Comparison of ENCODE assay signal across 17 mouse cellular contexts in the genomic region with DNA sequence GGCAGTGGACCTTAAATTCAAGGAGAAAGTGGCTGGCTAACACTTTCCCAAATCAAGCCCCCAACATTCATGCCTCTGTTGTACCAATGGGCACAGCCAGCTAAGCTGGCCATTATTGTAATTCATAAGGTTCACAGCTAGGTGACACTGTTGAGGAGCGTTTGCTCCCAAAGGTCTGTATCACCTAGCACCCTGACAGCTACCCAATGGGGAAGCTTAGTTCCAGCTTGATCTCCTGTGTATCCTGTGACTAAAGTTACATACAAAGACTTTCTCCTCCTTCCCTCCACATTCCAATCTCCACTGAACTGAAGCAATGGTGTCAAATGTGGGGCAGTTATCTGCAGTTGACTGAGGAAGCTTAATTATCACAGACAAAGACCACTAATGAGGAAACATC.
DNase-seq lines count a peak whose midpoint lies in the region; ATAC-seq and TF ChIP-seq lines count a peak whose summit lies in the region.
"Had no signal": no experiment of that assay in that cellular context is flagged by ENCODE, and none has a peak within 500 bp of the region (broad histone marks: within the 10 kb centered on the region; RNA-seq: fewer than 3 reads in every experiment).

No protein-coding gene starts in this region.

- H3K27me3 ChIP-seq in liver, embryonic 14.5 days (ENCODE audit: control insufficient read depth, insufficient read depth, low read length), result no peaks in the 10 kb centered on the region
- no peaks in the 10 kb centered on the region for H3K27me3 ChIP-seq in liver, embryonic 11.5 days (replicated peaks; ENCODE audit: control insufficient read depth, insufficient read depth, low read length)
- H3K27me3 ChIP-seq in G1E (ENCODE audit: insufficient read depth, low read length), result peaks cover 3% of the 10 kb centered on the region
- H3K27me3 ChIP-seq: hindbrain, embryonic 13.5 days; stomach, embryonic 15.5 days had no signal

- DNase-seq in gastrocnemius, adult 2 months, result no peak
- DNase-seq in gastrocnemius, adult 8-10 months (ENCODE audit: low spot score in 2 of 2), result no peak
- DNase-seq in liver, embryonic 14.5 days (ENCODE audit: low read depth in 3 of 3, low spot score in 3 of 3), result no peak
- no peak for DNase-seq in liver, embryonic 11.5 days (ENCODE audit: low spot score)
- DNase-seq in G1E (ENCODE audit: low spot score), result peak; percentile 1
- DNase-seq in layer of hippocampus, postnatal 10 days (ENCODE audit: low spot score in 2 of 2), result no peak
- DNase-seq: cerebellum, postnatal 36 days; right cerebral cortex, postnatal 4 days; thymus, postnatal 4 days had no signal

- no peaks in the 10 kb centered on the region for H3K9me3 ChIP-seq in liver, embryonic 14.5 days (ENCODE audit: control insufficient read depth, low read length)
- H3K9me3 ChIP-seq in liver, embryonic 11.5 days (ENCODE audit: control insufficient read depth, low read length), result no peaks in the 10 kb centered on the region
- H3K9me3 ChIP-seq in G1E (replicated peaks), result no peaks in the 10 kb centered on the region
- H3K9me3 ChIP-seq: heart, embryonic 10.5 days; hindbrain, embryonic 13.5 days; limb, embryonic 10.5 days; stomach, embryonic 15.5 days had no signal

- peak; percentile 21; the same call in 1 of the 2 replicates for TF ChIP-seq CTCF in gastrocnemius, adult 2 months (IDR thresholded peaks at IDR 0.05)
- peak; percentile 46 for TF ChIP-seq CTCF in liver, embryonic 14.5 days (IDR thresholded peaks at IDR 0.05; ENCODE audit: low read depth)
- peak; percentile 18; the same call in 1 of the 2 replicates for TF ChIP-seq CTCF in G1E (IDR thresholded peaks at IDR 0.05; ENCODE audit: low read depth, low read length)

- H3K4me3 ChIP-seq in gastrocnemius, adult 2 months, result no peak overlapping the region
- H3K4me3 ChIP-seq in liver, embryonic 14.5 days (ENCODE audit: insufficient read depth in 1 of 2, low read depth in 2 of 2, low read length in 2 of 2), result no peak overlapping the region
- H3K4me3 ChIP-seq in liver, embryonic 11.5 days (ENCODE audit: low read depth, low read length), result no peak overlapping the region
- H3K4me3 ChIP-seq in G1E (ENCODE audit: low read depth, low read length), result no peak overlapping the region
- H3K4me3 ChIP-seq: erythroblast, embryonic 14.5 days; heart, embryonic 10.5 days; hindbrain, embryonic 13.5 days; limb, embryonic 10.5 days; stomach, embryonic 15.5 days had no signal

- intact Hi-C loops in gastrocnemius, adult 2 months (cut with DNase I), result no loop called here

- H3K9ac ChIP-seq in liver, embryonic 14.5 days (replicated peaks), result no peak overlapping the region
- no peak overlapping the region for H3K9ac ChIP-seq in liver, embryonic 11.5 days (ENCODE audit: low read depth, low read length)
- H3K9ac ChIP-seq: hindbrain, embryonic 13.5 days; stomach, embryonic 15.5 days had no signal

- ATAC-seq in liver, embryonic 14.5 days (ENCODE audit: insufficient read depth), result no peak
- no peak for ATAC-seq in liver, embryonic 11.5 days (replicated peaks; ENCODE audit: low FRiP score)
- no peak for ATAC-seq in G1E (ENCODE audit: extremely low read depth, insufficient number of reproducible peaks, low FRiP score, poor library complexity, severe bottlenecking)
- ATAC-seq in megakaryocyte, adult 5-6 weeks (ENCODE audit: poor library complexity, severe bottlenecking), result peak; percentile 57
- no peak for ATAC-seq in inflammation-experienced regulatory T-cells, adult 6 months

- H3K36me3 ChIP-seq in liver, embryonic 14.5 days (replicated peaks; ENCODE audit: control insufficient read depth, insufficient read depth, low read depth), result no peaks in the 10 kb centered on the region
- H3K36me3 ChIP-seq in liver, embryonic 11.5 days (ENCODE audit: control insufficient read depth, insufficient read depth, low read length), result no peaks in the 10 kb centered on the region
- H3K36me3 ChIP-seq in G1E (replicated peaks), result no peaks in the 10 kb centered on the region
- H3K36me3 ChIP-seq: heart, embryonic 10.5 days; hindbrain, embryonic 13.5 days; limb, embryonic 10.5 days; stomach, embryonic 15.5 days had no signal

- H3K4me2 ChIP-seq in liver, embryonic 14.5 days (ENCODE audit: low read depth), result no peak overlapping the region
- no peak overlapping the region for H3K4me2 ChIP-seq in liver, embryonic 11.5 days
- H3K4me2 ChIP-seq: hindbrain, embryonic 13.5 days; stomach, embryonic 15.5 days had no signal

- 4% methylated on average over 1 of the region's 1 CpGs for WGBS in liver, embryonic 14.5 days (ENCODE audit: insufficient replicate concordance)
- 23% methylated on average over 1 of the region's 1 CpGs for WGBS in liver, embryonic 11.5 days

- TF ChIP-seq EP300 in liver, embryonic 14.5 days (IDR thresholded peaks at IDR 0.05; ENCODE audit: low read depth), result no peak

- H3K4me1 ChIP-seq in liver, embryonic 14.5 days (replicated peaks; ENCODE audit: control insufficient read depth in 2 of 2, insufficient read depth in 2 of 2, low read length in 1 of 2), result no peaks in the 10 kb centered on the region
- no peaks in the 10 kb centered on the region for H3K4me1 ChIP-seq in liver, embryonic 11.5 days (replicated peaks; ENCODE audit: control insufficient read depth, insufficient read depth, low read length)
- no peaks in the 10 kb centered on the region for H3K4me1 ChIP-seq in G1E (ENCODE audit: insufficient read depth, low read depth, low read length)
- H3K4me1 ChIP-seq: hindbrain, embryonic 13.5 days; limb, embryonic 10.5 days; stomach, embryonic 15.5 days had no signal

- no peak overlapping the region for H3K27ac ChIP-seq in gastrocnemius, adult 2 months
- no peak overlapping the region for H3K27ac ChIP-seq in liver, embryonic 14.5 days
- no peak overlapping the region for H3K27ac ChIP-seq in liver, embryonic 11.5 days (ENCODE audit: low read depth, low read length)
- H3K27ac ChIP-seq: heart, embryonic 10.5 days; hindbrain, embryonic 13.5 days; limb, embryonic 10.5 days; macrophage; stomach, embryonic 15.5 days had no signal
